Mouse (Mus musculus) ES-Bruce4 (cell line): ENCODE measurements at regions not wholly inside any gene's neighbourhood (a gene's known extent, or its start where the extent isn't known, plus 50 kb on each side); places are given as distances from the start of the nearest gene placed in this dataset.

Source experiments
- CTCF ChIP-seq: IDR thresholded peaks from one replicate; pipeline ENCODE4 v1.8.1; 2011; ENCODE audit warnings: low read depth, low read length
- EP300 ChIP-seq: IDR thresholded peaks from 2 replicates; pipeline ENCODE4 v1.6.1; 2011; ENCODE audit warnings: low read depth, low read length; ENCODE audit not compliant: insufficient read depth

DNA sequence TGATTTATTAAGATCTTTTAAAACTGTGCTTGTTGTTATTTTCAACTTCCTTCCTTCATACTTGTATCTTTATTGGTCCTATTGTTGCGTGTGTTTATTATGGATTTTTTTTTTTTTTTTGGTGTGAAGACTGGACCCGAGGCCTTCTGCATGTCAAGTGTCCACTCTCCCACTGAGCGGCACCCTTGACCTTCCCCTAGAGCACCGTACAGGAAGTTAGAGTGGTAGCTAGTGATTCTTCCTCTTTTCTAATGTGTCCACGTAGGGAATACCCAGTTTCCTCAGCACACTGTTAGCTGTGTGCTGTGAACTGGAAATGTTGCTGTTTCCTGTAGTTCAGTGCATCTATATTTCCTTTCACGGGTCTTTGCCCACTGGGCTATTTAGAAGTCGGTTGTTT, 170.7 kb upstream of the Mast4 start:
- TF ChIP-seq CTCF (no peak), EP300 (no peak)
